Mouse (Mus musculus) liver, postnatal 0 days (tissue): ENCODE data around the gene Ppp1r21. TPM values are rescaled to one million over a fixed set of nuclear protein-coding genes. Genes with fewer than 3 reads are reported as not detected.

Experiments used
- ATAC-seq: fragments of 200-750 bp; cut with Nextera tagmentation; 2 replicates; pipeline ENCODE4 v1.8.0; 2017; ENCODE audit warnings: mild to moderate bottlenecking, moderate library complexity
- DNase-seq: peaks from one replicate; pipeline ENCODE4 v3.0.0-alpha.2; 2016
- H3K27ac ChIP-seq: fragments of 300-500 bp; sonication (generic); 2 replicates; pipeline ENCODE4 v1.5.1; 2014; ENCODE audit warnings: antibody characterized with exemption, moderate library complexity, mild to moderate bottlenecking, low read depth
- H3K27me3 ChIP-seq: fragments of 300-500 bp; sonication (generic); 2 replicates; pipeline ENCODE4 v1.6.1; 2014; ENCODE audit warnings: low read length, control low read depth, mixed read lengths; ENCODE audit not compliant: insufficient read depth
- H3K36me3 ChIP-seq: fragments of 300-500 bp; sonication (generic); replicated peaks from 2 replicates; pipeline ENCODE4 v1.6.1; 2014; ENCODE audit warnings: mild to moderate bottlenecking, control low read depth, low read length, moderate library complexity, mixed read lengths; ENCODE audit not compliant: insufficient read depth
- H3K4me1 ChIP-seq: fragments of 300-500 bp; sonication (generic); 2 replicates; pipeline ENCODE4 v1.6.1; 2014; ENCODE audit warnings: antibody characterized with exemption, mild to moderate bottlenecking, control low read depth; ENCODE audit not compliant: insufficient read depth
- H3K4me2 ChIP-seq: fragments of 300-500 bp; sonication (generic); 2 replicates; pipeline ENCODE4 v1.6.1; 2014; ENCODE audit warnings: low read depth, mild to moderate bottlenecking, low read length, moderate library complexity, mixed read lengths
- H3K4me3 ChIP-seq: fragments of 300-500 bp; sonication (generic); 2 replicates; pipeline ENCODE4 v1.5.1; 2014; ENCODE audit warnings: low read depth, low read length
- H3K9ac ChIP-seq: fragments of 300-500 bp; sonication (generic); replicated peaks from 2 replicates; pipeline ENCODE4 v1.6.1; 2014; ENCODE audit warnings: mild to moderate bottlenecking, moderate library complexity
- H3K9me3 ChIP-seq: fragments of 300-500 bp; sonication (generic); 2 replicates; pipeline ENCODE4 v1.6.1; 2016; ENCODE audit warnings: mild to moderate bottlenecking, control low read depth, low read length, mixed read lengths
- CTCF ChIP-seq: sonication (generic); IDR thresholded peaks from 2 replicates; pipeline ENCODE4 v1.5.1; 2016; ENCODE audit warnings: antibody characterized with exemption, low read depth
- EP300 ChIP-seq: IDR thresholded peaks from 2 replicates; pipeline ENCODE4 v1.6.1; 2016; ENCODE audit warnings: antibody characterized with exemption, low read depth, mild to moderate bottlenecking
- WGBS: fragments of 180-500 bp; shearing (Covaris S2); extraction: QIAGEN DNeasy Blood & Tissue Kit; methylation state at CpG from one replicate; pipeline ENCODE4 v1.1.7; 2014; ENCODE audit not compliant: insufficient replicate concordance; 5-methylcytosine and 5-hydroxymethylcytosine counted together
- polyA plus RNA-seq: library from polyadenylated mRNA; unstranded; fragments of >200 nt; fragmentation: Nextera tagmentation; extraction: Ambion mirVana; gene quantifications from 2 replicates; pipeline ENCODE4 v1.2.1, GENCODE M21; 2015

The Ppp1r21 gene
- polyA plus RNA-seq, 1 experiment from 2014 or later = 9.0 TPM

DNA sequence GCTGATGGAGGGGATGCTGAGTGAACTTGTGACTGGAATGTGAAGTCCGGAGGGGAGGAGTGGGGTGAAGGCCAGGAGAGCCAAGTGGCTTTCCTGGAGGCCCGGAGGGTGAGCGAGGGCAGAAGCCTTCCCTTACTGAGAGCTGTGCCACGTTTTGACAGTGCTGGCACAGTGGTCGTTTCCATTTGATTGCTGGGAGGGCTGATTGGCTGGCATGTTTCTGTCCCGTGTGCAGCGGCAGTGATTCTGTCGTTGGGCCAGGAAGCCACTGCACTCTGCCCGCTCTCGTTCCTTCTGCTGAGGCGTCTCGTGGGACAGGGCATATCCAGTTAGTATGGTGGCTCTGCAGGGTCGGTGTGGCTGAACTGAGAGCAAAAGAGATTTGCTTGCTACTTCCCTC is 26.3 kb downstream of the Ppp1r21 start:
- H3K27ac ChIP-seq = no peak overlapping the region
- H3K4me1 ChIP-seq = peaks cover 21% of the 10 kb centered on the region
- no peak overlapping the region for H3K9ac ChIP-seq
- TF ChIP-seq CTCF (no peak), EP300 (no peak)
- DNase-seq (no peak), ATAC-seq (no peak)
- H3K27me3 ChIP-seq = no peaks in the 10 kb centered on the region
- H3K9me3 ChIP-seq = no peaks in the 10 kb centered on the region
- peaks cover 13% of the 10 kb centered on the region for H3K36me3 ChIP-seq
- no peak overlapping the region for H3K4me2 ChIP-seq
- H3K4me3 ChIP-seq = no peak overlapping the region
- WGBS = 77% methylated on average over 13 of the region's 13 CpGs

DNA sequence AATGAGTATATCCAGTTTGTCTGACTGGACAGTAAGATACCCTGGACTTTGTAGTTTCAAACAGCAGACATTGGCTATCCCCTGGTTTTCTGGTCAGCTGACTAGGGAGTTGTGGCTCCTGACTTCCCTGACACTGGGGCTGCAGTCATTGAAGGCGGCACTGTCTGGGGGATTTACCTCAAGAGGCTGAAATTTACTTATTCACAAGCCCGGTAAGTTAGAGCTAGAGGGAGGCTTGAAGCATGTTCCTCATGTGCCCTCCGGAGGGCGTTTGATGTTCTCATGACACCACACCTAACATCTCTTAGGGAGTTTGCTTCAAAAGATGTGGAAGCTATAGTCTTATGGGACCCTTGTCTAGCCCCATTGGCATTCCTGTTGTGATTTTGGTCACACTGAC is 26.8 kb downstream of the Ppp1r21 start:
- DNase-seq = no peak
- peaks cover 19% of the 10 kb centered on the region for H3K4me1 ChIP-seq
- H3K27ac ChIP-seq = no peak overlapping the region
- no peak overlapping the region for H3K4me3 ChIP-seq
- peaks cover 17% of the 10 kb centered on the region for H3K36me3 ChIP-seq
- 84% methylated on average over 4 of the region's 4 CpGs for WGBS
- no peaks in the 10 kb centered on the region for H3K9me3 ChIP-seq
- no peak overlapping the region for H3K4me2 ChIP-seq
- no peak for ATAC-seq
- H3K27me3 ChIP-seq = no peaks in the 10 kb centered on the region
- TF ChIP-seq CTCF = peak; percentile 18; the same call in 1 of the 2 replicates
- TF ChIP-seq EP300 = no peak
- H3K9ac ChIP-seq = no peak overlapping the region

DNA sequence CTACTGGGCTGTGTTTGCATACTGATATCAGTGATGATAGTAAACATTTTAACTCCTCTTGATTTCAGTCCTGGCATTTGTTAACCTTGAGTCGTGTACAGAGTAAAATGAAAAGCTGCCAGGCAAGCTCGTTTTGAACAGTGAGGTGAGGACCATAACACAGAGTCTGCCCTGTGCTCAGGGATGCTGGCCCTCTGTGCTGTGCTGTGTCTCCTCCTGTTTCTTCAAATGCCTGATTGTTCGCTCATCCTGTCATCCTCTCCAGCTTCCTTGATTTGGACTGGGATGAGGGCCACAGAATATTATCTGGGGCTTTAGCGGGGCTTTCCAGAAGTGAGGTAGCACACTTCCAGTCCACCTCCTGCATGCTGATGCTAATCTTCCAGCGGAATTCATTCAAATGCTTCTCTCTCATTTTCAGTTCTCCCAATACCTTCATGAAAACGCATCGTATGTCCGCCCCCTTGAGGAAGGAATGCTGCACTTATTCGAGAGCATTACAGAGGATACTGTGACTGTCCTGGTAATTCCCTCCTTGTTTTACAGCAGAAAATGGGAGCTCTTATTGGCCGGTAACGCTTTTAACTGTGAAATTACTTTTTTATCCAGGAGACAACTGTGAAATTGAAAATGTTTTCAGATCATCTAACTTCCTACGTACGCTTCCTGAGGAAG is 28.4 kb downstream of the Ppp1r21 start:
- Histone ChIP-seq H3K4me1 (peaks cover 5% of the 10 kb centered on the region), H3K4me2 (no peak overlapping the region), H3K27ac (no peak overlapping the region), H3K9me3 (no peaks in the 10 kb centered on the region), H3K27me3 (no peaks in the 10 kb centered on the region), H3K36me3 (peaks cover 24% of the 10 kb centered on the region), H3K9ac (no peak overlapping the region), H3K4me3 (no peak overlapping the region)
- TF ChIP-seq EP300 = no peak
- peak; percentile 79 for TF ChIP-seq CTCF
- DNase-seq (peak; percentile 67), ATAC-seq (peak; percentile 44; the same call in 1 of the 2 replicates)
- WGBS = 60% methylated on average over 13 of the region's 13 CpGs

DNA sequence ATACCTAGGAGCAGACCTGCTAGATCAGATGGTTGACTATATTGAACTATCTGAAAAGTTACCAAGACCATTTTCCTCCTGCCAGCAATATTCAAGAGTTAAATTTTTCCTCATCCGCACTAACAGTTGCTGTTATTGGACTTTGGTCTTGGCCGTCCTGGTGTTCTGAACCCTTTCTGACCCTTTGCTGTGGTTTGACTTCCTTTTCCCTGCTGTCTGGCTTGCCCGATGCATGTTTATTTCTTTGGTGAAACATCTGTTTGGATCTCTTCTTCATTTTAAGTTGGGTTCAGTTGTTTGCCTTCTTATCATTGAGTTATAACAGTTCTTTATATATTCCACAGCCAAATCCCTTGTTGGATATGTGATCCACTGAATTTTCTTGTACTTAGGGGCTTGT is 33.7 kb downstream of the Ppp1r21 start:
- Histone ChIP-seq H3K27ac (peak overlapping the region; percentile 45; the same call in 1 of the 2 replicates), H3K4me3 (no peak overlapping the region), H3K27me3 (no peaks in the 10 kb centered on the region), H3K4me1 (peaks cover 3% of the 10 kb centered on the region; the same call in 1 of the 2 replicates), H3K36me3 (peaks cover 39% of the 10 kb centered on the region), H3K9ac (no peak overlapping the region), H3K9me3 (no peaks in the 10 kb centered on the region), H3K4me2 (no peak overlapping the region)
- TF ChIP-seq CTCF = no peak
- TF ChIP-seq EP300 = 0 out of 2 replicates have a peak, but pooled peaks have one; percentile 15
- WGBS = 42% methylated on average over 3 of the region's 3 CpGs
- ATAC-seq (peak; percentile 75), DNase-seq (no peak)

DNA sequence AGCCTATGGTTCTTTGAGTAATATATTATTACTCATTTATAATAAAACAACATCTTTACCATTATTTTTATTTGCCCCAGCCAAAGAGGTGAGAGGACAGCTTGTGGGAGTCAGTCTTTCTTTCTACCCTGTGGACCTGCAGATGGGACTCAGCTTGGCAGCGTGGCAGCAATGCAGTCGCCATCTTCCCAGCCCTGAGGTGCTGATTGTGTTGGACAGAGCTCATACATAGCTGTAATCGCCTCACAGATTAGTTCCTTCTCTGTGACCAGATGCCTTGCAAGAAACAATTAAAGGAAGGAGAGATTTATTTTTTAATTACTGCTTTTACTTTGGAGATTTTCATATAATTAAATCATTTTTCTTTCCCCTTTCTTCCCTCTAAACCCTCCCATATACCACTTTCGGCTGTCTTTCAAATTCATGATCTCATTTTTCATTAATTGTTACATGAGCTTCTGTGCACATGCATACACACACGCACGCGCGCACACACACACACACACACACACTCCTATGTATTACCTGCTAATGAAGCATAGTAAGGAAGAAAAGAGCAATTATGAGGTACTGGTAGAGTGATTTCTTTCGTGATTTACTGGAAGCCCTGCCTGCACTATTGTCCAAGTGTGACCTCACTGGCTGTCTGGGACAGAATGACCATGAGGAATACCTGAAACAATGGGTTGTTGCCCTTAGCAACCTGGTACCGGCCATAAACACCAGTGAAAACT is 40.1 kb downstream of the Ppp1r21 start:
- WGBS = 85% methylated on average over 10 of the region's 10 CpGs
- H3K4me3 ChIP-seq = no peak overlapping the region
- no peaks in the 10 kb centered on the region for H3K4me1 ChIP-seq
- peaks cover 58% of the 10 kb centered on the region for H3K36me3 ChIP-seq
- no peak overlapping the region for H3K9ac ChIP-seq
- no peak for TF ChIP-seq EP300
- TF ChIP-seq CTCF = no peak
- H3K4me2 ChIP-seq = no peak overlapping the region
- no peak for DNase-seq
- no peaks in the 10 kb centered on the region for H3K27me3 ChIP-seq
- H3K9me3 ChIP-seq = no peaks in the 10 kb centered on the region
- H3K27ac ChIP-seq = no peak overlapping the region
- ATAC-seq = no peak

DNA sequence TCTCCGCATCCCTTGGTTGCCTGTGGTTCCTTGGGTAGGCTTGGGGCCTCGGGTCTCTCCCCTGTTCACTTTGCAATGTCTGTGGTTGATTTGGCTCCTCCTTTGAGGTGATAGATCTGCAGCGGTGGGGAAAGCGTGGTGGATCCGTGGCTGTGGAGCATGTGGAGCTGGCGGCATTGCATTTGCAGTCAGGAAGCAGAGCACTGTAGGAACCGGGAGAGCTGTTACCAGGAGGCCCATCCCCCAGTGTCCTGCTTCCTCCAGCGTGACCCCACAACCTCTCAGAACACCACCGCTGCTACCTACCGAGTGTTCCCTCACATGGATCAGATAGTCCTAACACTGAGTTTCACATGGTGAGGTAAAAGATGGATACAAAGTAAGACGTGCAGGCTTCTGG is 40.9 kb downstream of the Ppp1r21 start:
- Histone ChIP-seq H3K4me2 (no peak overlapping the region), H3K27me3 (no peaks in the 10 kb centered on the region), H3K9ac (no peak overlapping the region), H3K4me1 (no peaks in the 10 kb centered on the region), H3K36me3 (peaks cover 62% of the 10 kb centered on the region), H3K4me3 (no peak overlapping the region), H3K27ac (no peak overlapping the region), H3K9me3 (no peaks in the 10 kb centered on the region)
- DNase-seq (no peak), ATAC-seq (no peak)
- WGBS = 79% methylated on average over 11 of the region's 11 CpGs
- TF ChIP-seq EP300 = no peak
- no peak for TF ChIP-seq CTCF
